Mouse (Mus musculus) stomach, embryonic 15.5 days (tissue): ENCODE measurements around the gene Iqca. TPM values are rescaled to one million over a fixed set of nuclear protein-coding genes. Genes with fewer than 3 reads are reported as not detected.

Experiments
- ATAC-seq: fragments of 200-750 bp; cut with Nextera tagmentation; 2 replicates; pipeline ENCODE4 v1.8.0; 2017; ENCODE audit warnings: low read depth, moderate number of reproducible peaks, moderate TSS enrichment; ENCODE audit not compliant: insufficient read depth, low FRiP score
- H3K27ac ChIP-seq: fragments of 300-500 bp; sonication (generic); 2 replicates; pipeline ENCODE4 v1.5.1; 2015; ENCODE audit warnings: mild to moderate bottlenecking, inconsistent platforms
- H3K27me3 ChIP-seq: fragments of 300-500 bp; sonication (generic); replicated peaks from 2 replicates; pipeline ENCODE4 v1.6.1; 2015; ENCODE audit warnings: inconsistent platforms
- H3K36me3 ChIP-seq: fragments of 300-500 bp; sonication (generic); 2 replicates; pipeline ENCODE4 v1.6.1; 2015; ENCODE audit warnings: inconsistent platforms
- H3K4me1 ChIP-seq: fragments of 300-500 bp; sonication (generic); 2 replicates; pipeline ENCODE4 v1.6.1; 2015; ENCODE audit warnings: inconsistent platforms
- H3K4me2 ChIP-seq: fragments of 300-500 bp; sonication (generic); 2 replicates; pipeline ENCODE4 v1.6.1; 2015; ENCODE audit warnings: mild to moderate bottlenecking, inconsistent platforms
- H3K4me3 ChIP-seq: fragments of 300-500 bp; sonication (generic); replicated peaks from 2 replicates; pipeline ENCODE4 v1.5.1; 2015; ENCODE audit warnings: inconsistent platforms
- H3K9ac ChIP-seq: fragments of 300-500 bp; sonication (generic); 2 replicates; pipeline ENCODE4 v1.6.1; 2015; ENCODE audit warnings: inconsistent platforms
- H3K9me3 ChIP-seq: fragments of 300-500 bp; sonication (generic); 2 replicates; pipeline ENCODE4 v1.6.1; 2016; ENCODE audit warnings: inconsistent platforms
- WGBS: fragments of 180-500 bp; shearing (Covaris S2); methylation state at CpG from one replicate; pipeline ENCODE4 v1.1.7; 2015; 5-methylcytosine and 5-hydroxymethylcytosine counted together
- polyA plus RNA-seq: library from polyadenylated mRNA; unstranded; fragments of >200 nt; fragmentation: Nextera tagmentation; extraction: Ambion mirVana; gene quantifications from 2 replicates; pipeline ENCODE4 v1.2.1, GENCODE M21; 2015

Gene Iqca
- polyA plus RNA-seq, result 0.14 TPM in 1 of 2 replicates, not detected in the other

GRCm38 (mm10) chr1:90153099-90153744, at the start of gene Iqca:
Iqca (minus strand) TSS chr1:90153401.
- Histone ChIP-seq H3K36me3 (no peaks in the 10 kb centered on the region), H3K4me3 (0 out of 2 replicates have a peak within 1 kb of the TSS, but pooled peaks have one; percentile 1), H3K27ac (peak within 1 kb of the TSS; percentile 16; the same call in 1 of the 2 replicates), H3K27me3 (no peaks in the 10 kb centered on the region), H3K9me3 (no peaks in the 10 kb centered on the region), H3K4me2 (peak within 1 kb of the TSS; percentile 57), H3K9ac (no peak within 1 kb of the TSS), H3K4me1 (peaks cover 9% of the 10 kb centered on the region)
- ATAC-seq, result peak; percentile 89
- WGBS, result 4% methylated on average over 18 of the region's 18 CpGs

- WGBS, result 22% methylated on average over 23 of the region's 23 CpGs
- H3K27ac ChIP-seq, result peak overlapping the region; percentile 91
These were observed 49.2 kb upstream of the Iqca start for GRCm38 (mm10) chr1:90202207-90202978.

GRCm38 (mm10) chr1:90201655-90202054, 48.5 kb upstream of the Iqca start:
- Histone ChIP-seq H3K27ac (no peak overlapping the region), H3K4me1 (peaks cover 16% of the 10 kb centered on the region), H3K9me3 (no peaks in the 10 kb centered on the region), H3K9ac (no peak overlapping the region), H3K27me3 (no peaks in the 10 kb centered on the region), H3K36me3 (no peaks in the 10 kb centered on the region), H3K4me3 (no peak overlapping the region), H3K4me2 (no peak overlapping the region)
- WGBS, result 56% methylated on average over 2 of the region's 2 CpGs
- ATAC-seq, result no peak

More at GRCm38 (mm10) chr1:90202207-90202978, 49.2 kb upstream of the Iqca start:
- peak overlapping the region; percentile 56 for H3K4me2 ChIP-seq
- H3K9me3 ChIP-seq, result no peaks in the 10 kb centered on the region
- H3K27me3 ChIP-seq, result no peaks in the 10 kb centered on the region
- H3K9ac ChIP-seq, result no peak overlapping the region
- no peaks in the 10 kb centered on the region for H3K36me3 ChIP-seq
- peaks cover 18% of the 10 kb centered on the region for H3K4me1 ChIP-seq
- ATAC-seq, result peak; percentile 75
- H3K4me3 ChIP-seq, result no peak overlapping the region

GRCm38 (mm10) chr1:90201246-90201645, 48.0 kb upstream of the Iqca start:
- WGBS, result 79% methylated on average over 5 of the region's 5 CpGs
- peaks cover 13% of the 10 kb centered on the region for H3K4me1 ChIP-seq
- H3K27ac ChIP-seq, result no peak overlapping the region
- H3K36me3 ChIP-seq, result no peaks in the 10 kb centered on the region
- no peak overlapping the region for H3K4me3 ChIP-seq
- H3K27me3 ChIP-seq, result no peaks in the 10 kb centered on the region
- no peak overlapping the region for H3K4me2 ChIP-seq
- ATAC-seq, result no peak
- no peak overlapping the region for H3K9ac ChIP-seq
- H3K9me3 ChIP-seq, result no peaks in the 10 kb centered on the region

GRCm38 (mm10) chr1:90189046-90189445, 35.8 kb upstream of the Iqca start:
- no peaks in the 10 kb centered on the region for H3K27me3 ChIP-seq
- H3K36me3 ChIP-seq, result no peaks in the 10 kb centered on the region
- H3K27ac ChIP-seq, result no peak overlapping the region
- WGBS, result 91% methylated on average over 6 of the region's 6 CpGs
- no peak overlapping the region for H3K4me2 ChIP-seq
- no peaks in the 10 kb centered on the region for H3K4me1 ChIP-seq
- no peak overlapping the region for H3K9ac ChIP-seq
- no peak for ATAC-seq
- H3K9me3 ChIP-seq, result no peaks in the 10 kb centered on the region
- H3K4me3 ChIP-seq, result no peak overlapping the region

GRCm38 (mm10) chr1:90186874-90187273, 33.7 kb upstream of the Iqca start:
- ATAC-seq, result no peak
- no peak overlapping the region for H3K9ac ChIP-seq
- no peaks in the 10 kb centered on the region for H3K9me3 ChIP-seq
- no peaks in the 10 kb centered on the region for H3K36me3 ChIP-seq
- H3K27ac ChIP-seq, result no peak overlapping the region
- 87% methylated on average over 5 of the region's 5 CpGs for WGBS
- no peak overlapping the region for H3K4me3 ChIP-seq
- H3K4me1 ChIP-seq, result no peaks in the 10 kb centered on the region
- no peaks in the 10 kb centered on the region for H3K27me3 ChIP-seq
- no peak overlapping the region for H3K4me2 ChIP-seq

- WGBS, result 77% methylated on average over 4 of the region's 4 CpGs
- H3K27ac ChIP-seq, result no peak overlapping the region
- no peak overlapping the region for H3K9ac ChIP-seq
- H3K4me3 ChIP-seq, result no peak overlapping the region
- H3K4me2 ChIP-seq, result no peak overlapping the region
- H3K4me1 ChIP-seq, result no peaks in the 10 kb centered on the region
- no peak for ATAC-seq
- no peaks in the 10 kb centered on the region for H3K27me3 ChIP-seq
- H3K36me3 ChIP-seq, result no peaks in the 10 kb centered on the region
- H3K9me3 ChIP-seq, result no peaks in the 10 kb centered on the region
These were observed 33.0 kb upstream of the Iqca start for GRCm38 (mm10) chr1:90186173-90186572.

GRCm38 (mm10) chr1:90183602-90184001, 30.4 kb upstream of the Iqca start:
- 0 out of 2 replicates have a peak, but pooled peaks cover 3% of the 10 kb centered on the region for H3K27me3 ChIP-seq
- WGBS, result 55% methylated on average over 6 of the region's 6 CpGs

GRCm38 (mm10) chr1:90182521-90182920, 29.3 kb upstream of the Iqca start:
- no peaks in the 10 kb centered on the region for H3K9me3 ChIP-seq
- no peaks in the 10 kb centered on the region for H3K4me1 ChIP-seq
- H3K9ac ChIP-seq, result no peak overlapping the region
- no peak overlapping the region for H3K4me3 ChIP-seq
- no peaks in the 10 kb centered on the region for H3K36me3 ChIP-seq
- ATAC-seq, result no peak
- no peak overlapping the region for H3K27ac ChIP-seq
- 59% methylated on average over 5 of the region's 5 CpGs for WGBS
- no peak overlapping the region for H3K4me2 ChIP-seq
- H3K27me3 ChIP-seq, result 0 out of 2 replicates have a peak, but pooled peaks cover 3% of the 10 kb centered on the region

More at GRCm38 (mm10) chr1:90183602-90184001, 30.4 kb upstream of the Iqca start:
- Histone ChIP-seq H3K4me1 (no peaks in the 10 kb centered on the region), H3K4me3 (no peak overlapping the region), H3K27ac (no peak overlapping the region; the same call in 1 of the 2 replicates), H3K4me2 (no peak overlapping the region), H3K9ac (no peak overlapping the region), H3K9me3 (no peaks in the 10 kb centered on the region), H3K36me3 (no peaks in the 10 kb centered on the region)
- ATAC-seq, result no peak

- no peak overlapping the region for H3K4me2 ChIP-seq
- no peaks in the 10 kb centered on the region for H3K4me1 ChIP-seq
- H3K4me3 ChIP-seq, result no peak overlapping the region
- ATAC-seq, result no peak
- H3K27ac ChIP-seq, result no peak overlapping the region
- no peaks in the 10 kb centered on the region for H3K36me3 ChIP-seq
- 82% methylated on average over 12 of the region's 12 CpGs for WGBS
- no peak overlapping the region for H3K9ac ChIP-seq
- no peaks in the 10 kb centered on the region for H3K9me3 ChIP-seq
- 0 out of 2 replicates have a peak, but pooled peaks cover 3% of the 10 kb centered on the region for H3K27me3 ChIP-seq
These were observed 27.9 kb upstream of the Iqca start for GRCm38 (mm10) chr1:90180966-90181699.

GRCm38 (mm10) chr1:90180479-90180878, 27.3 kb upstream of the Iqca start:
- WGBS, result 80% methylated on average over 7 of the region's 7 CpGs
- H3K9ac ChIP-seq, result no peak overlapping the region
- ATAC-seq, result no peak
- no peaks in the 10 kb centered on the region for H3K36me3 ChIP-seq
- H3K4me2 ChIP-seq, result no peak overlapping the region
- H3K27me3 ChIP-seq, result 0 out of 2 replicates have a peak, but pooled peaks cover 3% of the 10 kb centered on the region
- no peak overlapping the region for H3K27ac ChIP-seq
- H3K4me3 ChIP-seq, result no peak overlapping the region
- H3K9me3 ChIP-seq, result no peaks in the 10 kb centered on the region
- H3K4me1 ChIP-seq, result no peaks in the 10 kb centered on the region
